Mouse (Mus musculus) embryonic facial prominence, embryonic 12.5 days (tissue): ENCODE measurements around the gene Ptges. TPM values are rescaled to one million over a fixed set of nuclear protein-coding genes. Genes with fewer than 3 reads are reported as not detected.
"Not testable (repeated sequence)": the region's sequence is repeated elsewhere in the genome, so short reads cannot be mapped to it uniquely, and the experiment has no call there.

Source experiments
- ATAC-seq: fragments of 200-750 bp; cut with Nextera tagmentation; 2 replicates; pipeline ENCODE4 v1.8.0; 2017; ENCODE audit not compliant: insufficient number of reproducible peaks, insufficient read depth, low FRiP score, low TSS enrichment
- H3K27ac ChIP-seq: fragments of 300-500 bp; sonication (generic); 2 replicates; pipeline ENCODE4 v1.5.1; 2016; ENCODE audit warnings: mild to moderate bottlenecking
- H3K27me3 ChIP-seq: fragments of 300-500 bp; sonication (generic); 2 replicates; pipeline ENCODE4 v1.6.1; 2016; ENCODE audit warnings: mild to moderate bottlenecking, moderate library complexity
- H3K36me3 ChIP-seq: fragments of 300-500 bp; sonication (generic); 2 replicates; pipeline ENCODE4 v1.6.1; 2016; ENCODE audit warnings: mild to moderate bottlenecking
- H3K4me1 ChIP-seq: fragments of 300-500 bp; sonication (generic); 2 replicates; pipeline ENCODE4 v1.6.1; 2016
- H3K4me2 ChIP-seq: fragments of 300-500 bp; sonication (generic); replicated peaks from 2 replicates; pipeline ENCODE4 v1.6.1; 2016; ENCODE audit warnings: mild to moderate bottlenecking, moderate library complexity
- H3K4me3 ChIP-seq: fragments of 300-500 bp; sonication (generic); 2 replicates; pipeline ENCODE4 v1.5.1; 2016; ENCODE audit warnings: mild to moderate bottlenecking
- H3K9ac ChIP-seq: fragments of 300-500 bp; sonication (generic); 2 replicates; pipeline ENCODE4 v1.6.1; 2016; ENCODE audit warnings: mild to moderate bottlenecking, moderate library complexity
- H3K9me3 ChIP-seq: fragments of 300-500 bp; sonication (generic); 2 replicates; pipeline ENCODE4 v1.6.1; 2016; ENCODE audit warnings: mild to moderate bottlenecking, moderate library complexity
- WGBS: fragments of 180-500 bp; shearing (Covaris S2); methylation state at CpG from one replicate; pipeline ENCODE4 v1.1.7; 2016; 5-methylcytosine and 5-hydroxymethylcytosine counted together
- polyA plus RNA-seq: library from polyadenylated mRNA; unstranded; fragments of >200 nt; fragmentation: Nextera tagmentation; extraction: Ambion mirVana; gene quantifications from 2 replicates; pipeline ENCODE4 v1.2.1, GENCODE M21; 2016

Gene Ptges
- polyA plus RNA-seq, 1 experiment from 2014 or later, result 11.6 TPM

GRCm38 (mm10) chr2:30927151-30927781 is 2.4 kb downstream of the Ptges start:
- no peak overlapping the region for H3K27ac ChIP-seq
- ATAC-seq, result no peak
- H3K4me3 ChIP-seq, result no peak overlapping the region
- H3K4me2 ChIP-seq, result no peak overlapping the region
- H3K27me3 ChIP-seq, result no peaks in the 10 kb centered on the region
- WGBS, result 47% methylated on average over 9 of the region's 9 CpGs
- H3K36me3 ChIP-seq, result no peaks in the 10 kb centered on the region
- H3K4me1 ChIP-seq, result peaks cover 20% of the 10 kb centered on the region
- H3K9ac ChIP-seq, result no peak overlapping the region
- no peaks in the 10 kb centered on the region for H3K9me3 ChIP-seq

GRCm38 (mm10) chr2:30926381-30926780 is 3.3 kb downstream of the Ptges start:
- H3K27me3 ChIP-seq, result no peaks in the 10 kb centered on the region
- H3K4me2 ChIP-seq, result no peak overlapping the region
- H3K4me1 ChIP-seq, result peaks cover 20% of the 10 kb centered on the region
- H3K4me3 ChIP-seq, result no peak overlapping the region
- no peak overlapping the region for H3K9ac ChIP-seq
- no peaks in the 10 kb centered on the region for H3K36me3 ChIP-seq
- no peak overlapping the region for H3K27ac ChIP-seq
- 72% methylated on average over 4 of the region's 4 CpGs for whole genome bisulfite sequencing
- ATAC-seq, result no peak
- H3K9me3 ChIP-seq, result no peaks in the 10 kb centered on the region

- H3K4me2 ChIP-seq, result no peak overlapping the region
- no peak overlapping the region for H3K9ac ChIP-seq
- no peak overlapping the region for H3K4me3 ChIP-seq
- H3K4me1 ChIP-seq, result peaks cover 20% of the 10 kb centered on the region
- H3K27me3 ChIP-seq, result no peaks in the 10 kb centered on the region
- ATAC-seq, result no peak
- no peaks in the 10 kb centered on the region for H3K36me3 ChIP-seq
- no peak overlapping the region for H3K27ac ChIP-seq
- no peaks in the 10 kb centered on the region for H3K9me3 ChIP-seq
- 78% methylated on average over 4 of the region's 4 CpGs for WGBS
These were observed 4.5 kb downstream of the Ptges start for GRCm38 (mm10) chr2:30925181-30925580.

- Histone ChIP-seq H3K4me2 (no peak overlapping the region), H3K9me3 (no peaks in the 10 kb centered on the region), H3K27ac (no peak overlapping the region), H3K9ac (no peak overlapping the region), H3K4me3 (no peak overlapping the region), H3K36me3 (no peaks in the 10 kb centered on the region), H3K27me3 (no peaks in the 10 kb centered on the region), H3K4me1 (peaks cover 20% of the 10 kb centered on the region)
- 57% methylated on average over 3 of the region's 3 CpGs for WGBS
- ATAC-seq, result no peak
These were observed 6.6 kb downstream of the Ptges start for GRCm38 (mm10) chr2:30923099-30923498.

GRCm38 (mm10) chr2:30920216-30920615 is 9.4 kb downstream of the Ptges start:
- WGBS, result 74% methylated on average over 7 of the region's 7 CpGs
- Histone ChIP-seq H3K4me1 (peaks cover 14% of the 10 kb centered on the region), H3K27me3 (no peaks in the 10 kb centered on the region), H3K36me3 (no peaks in the 10 kb centered on the region), H3K4me3 (no peak overlapping the region), H3K27ac (no peak overlapping the region), H3K9me3 (no peaks in the 10 kb centered on the region), H3K9ac (no peak overlapping the region), H3K4me2 (no peak overlapping the region)
- no peak for ATAC-seq

- Histone ChIP-seq H3K4me3 (no peak overlapping the region), H3K36me3 (no peaks in the 10 kb centered on the region), H3K4me2 (no peak overlapping the region), H3K9ac (no peak overlapping the region), H3K27ac (0 out of 2 replicates have a peak overlapping the region, but pooled peaks have one; percentile 57), H3K27me3 (no peaks in the 10 kb centered on the region), H3K4me1 (peaks cover 15% of the 10 kb centered on the region), H3K9me3 (no peaks in the 10 kb centered on the region)
- ATAC-seq, result no peak
- WGBS, result 32% methylated on average over 8 of the region's 8 CpGs
These were observed 10.8 kb downstream of the Ptges start for GRCm38 (mm10) chr2:30918780-30919329.

- Histone ChIP-seq H3K27me3 (no peaks in the 10 kb centered on the region), H3K9ac (no peak overlapping the region), H3K4me2 (no peak overlapping the region), H3K4me1 (peaks cover 15% of the 10 kb centered on the region), H3K27ac (peak overlapping the region; percentile 57; the same call in 1 of the 2 replicates), H3K4me3 (no peak overlapping the region), H3K9me3 (no peaks in the 10 kb centered on the region), H3K36me3 (no peaks in the 10 kb centered on the region)
- WGBS, result 59% methylated on average over 6 of the region's 6 CpGs
- ATAC-seq, result no peak
These were observed 11.5 kb downstream of the Ptges start for GRCm38 (mm10) chr2:30918126-30918525.

GRCm38 (mm10) chr2:30917649-30918048 is 12.0 kb downstream of the Ptges start:
- 87% methylated on average over 7 of the region's 7 CpGs for whole genome bisulfite sequencing
- Histone ChIP-seq H3K27ac (no peak overlapping the region), H3K9ac (no peak overlapping the region), H3K36me3 (no peaks in the 10 kb centered on the region), H3K9me3 (no peaks in the 10 kb centered on the region), H3K4me2 (no peak overlapping the region), H3K4me3 (no peak overlapping the region), H3K27me3 (no peaks in the 10 kb centered on the region), H3K4me1 (peaks cover 15% of the 10 kb centered on the region)
- ATAC-seq, result no peak

- 75% methylated on average over 6 of the region's 6 CpGs for WGBS
- not testable (repeated sequence) for H3K9ac ChIP-seq, H3K9me3 ChIP-seq, H3K27me3 ChIP-seq, H3K4me3 ChIP-seq, H3K36me3 ChIP-seq, ATAC-seq, H3K27ac ChIP-seq, H3K4me2 ChIP-seq
- H3K4me1 ChIP-seq, result peaks cover 22% of the 10 kb centered on the region
These were observed 13.7 kb downstream of the Ptges start for GRCm38 (mm10) chr2:30915933-30916332.

- no peak overlapping the region for H3K4me3 ChIP-seq
- peak overlapping the region; percentile 41; the same call in 1 of the 2 replicates for H3K27ac ChIP-seq
- WGBS, result 76% methylated on average over 5 of the region's 5 CpGs
- no peak for ATAC-seq
- no peak overlapping the region for H3K9ac ChIP-seq
- H3K4me2 ChIP-seq, result no peak overlapping the region
- no peaks in the 10 kb centered on the region for H3K36me3 ChIP-seq
- H3K4me1 ChIP-seq, result peaks cover 22% of the 10 kb centered on the region
- no peaks in the 10 kb centered on the region for H3K27me3 ChIP-seq
- no peaks in the 10 kb centered on the region for H3K9me3 ChIP-seq
These were observed 14.3 kb downstream of the Ptges start for GRCm38 (mm10) chr2:30915376-30915775.

- WGBS, result 18% methylated on average over 3 of the region's 3 CpGs
- H3K27ac ChIP-seq, result peak overlapping the region; percentile 41
- no peak overlapping the region for H3K9ac ChIP-seq
- H3K4me3 ChIP-seq, result no peak overlapping the region
- ATAC-seq, result no peak
- no peaks in the 10 kb centered on the region for H3K9me3 ChIP-seq
- H3K27me3 ChIP-seq, result no peaks in the 10 kb centered on the region
- no peak overlapping the region for H3K4me2 ChIP-seq
- peaks cover 22% of the 10 kb centered on the region for H3K4me1 ChIP-seq
- H3K36me3 ChIP-seq, result no peaks in the 10 kb centered on the region
These were observed 14.8 kb downstream of the Ptges start for GRCm38 (mm10) chr2:30914836-30915235.

GRCm38 (mm10) chr2:30913022-30913421 is 16.6 kb downstream of the Ptges start:
- Histone ChIP-seq H3K36me3 (no peaks in the 10 kb centered on the region), H3K9me3 (no peaks in the 10 kb centered on the region)
- 88% methylated on average over 8 of the region's 8 CpGs for WGBS

More at GRCm38 (mm10) chr2:30913022-30913421, 16.6 kb downstream of the Ptges start:
- no peak overlapping the region for H3K27ac ChIP-seq
- ATAC-seq, result no peak
- no peak overlapping the region for H3K4me3 ChIP-seq
- no peak overlapping the region for H3K9ac ChIP-seq
- H3K4me1 ChIP-seq, result peaks cover 11% of the 10 kb centered on the region; the same call in 1 of the 2 replicates
- H3K4me2 ChIP-seq, result no peak overlapping the region
- no peaks in the 10 kb centered on the region for H3K27me3 ChIP-seq
